Mouse (Mus musculus): Measurements from ENCODE around the gene Mrln.

DNA sequence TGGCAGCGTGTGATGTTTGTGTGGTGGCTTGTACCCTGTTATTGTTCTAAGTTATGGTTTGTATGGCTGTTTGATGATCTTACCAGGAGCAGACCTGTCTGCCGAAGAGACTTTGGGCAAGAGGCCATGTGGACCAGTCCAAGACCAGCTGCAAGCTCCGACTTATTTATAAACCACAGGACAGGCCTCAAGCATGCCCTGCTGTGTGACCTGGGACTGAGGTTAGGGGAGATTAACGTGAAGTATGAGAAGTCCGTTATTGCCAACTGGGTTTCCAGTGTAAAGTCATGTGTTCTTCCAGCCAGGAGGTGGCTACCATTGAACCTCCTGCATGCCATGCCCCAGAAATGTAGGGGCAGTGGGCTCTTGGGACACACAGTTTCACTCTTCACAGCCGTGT, 25.9 kb downstream of the Mrln start:
- no peak for TF ChIP-seq CTCF (IDR thresholded peaks at IDR 0.05; ENCODE audit: borderline replicate concordance, insufficient read depth, low read length)
- TF ChIP-seq POLR2A (IDR thresholded peaks at IDR 0.05; ENCODE audit: low read depth, low read length): no peak
